Mouse (Mus musculus) kidney, embryonic 14.5 days (tissue): ENCODE results near the gene C9. TPM values are rescaled to one million over a fixed set of nuclear protein-coding genes. Genes with fewer than 3 reads are reported as not detected.

Experiments
- ATAC-seq: fragments of 200-750 bp; cut with Nextera tagmentation; 2 replicates; pipeline ENCODE4 v1.8.0; 2017; ENCODE audit warnings: moderate number of reproducible peaks, mild to moderate bottlenecking, moderate TSS enrichment, moderate library complexity; ENCODE audit not compliant: low FRiP score, low TSS enrichment
- H3K27ac ChIP-seq: fragments of 300-500 bp; sonication (generic); 2 replicates; pipeline ENCODE4 v1.5.1; 2014; ENCODE audit warnings: low read depth, mild to moderate bottlenecking, low read length, moderate library complexity, mixed read lengths
- H3K27me3 ChIP-seq: fragments of 300-500 bp; sonication (generic); 2 replicates; pipeline ENCODE4 v1.6.1; 2014; ENCODE audit warnings: mild to moderate bottlenecking, low read length; ENCODE audit not compliant: control insufficient read depth, insufficient read depth
- H3K36me3 ChIP-seq: fragments of 300-500 bp; sonication (generic); 2 replicates; pipeline ENCODE4 v1.6.1; 2014; ENCODE audit warnings: low read length, mixed read lengths; ENCODE audit not compliant: control insufficient read depth, insufficient read depth
- H3K4me1 ChIP-seq: fragments of 300-500 bp; sonication (generic); 2 replicates; pipeline ENCODE4 v1.6.1; 2014; ENCODE audit warnings: low read length, mixed read lengths; ENCODE audit not compliant: control insufficient read depth, insufficient read depth
- H3K4me2 ChIP-seq: fragments of 300-500 bp; sonication (generic); replicated peaks from 2 replicates; pipeline ENCODE4 v1.6.1; 2014; ENCODE audit warnings: low read depth, mild to moderate bottlenecking, low read length
- H3K4me3 ChIP-seq: fragments of 300-500 bp; sonication (generic); 2 replicates; pipeline ENCODE4 v1.5.1; 2014; ENCODE audit warnings: mild to moderate bottlenecking, low read length
- H3K9ac ChIP-seq: fragments of 300-500 bp; sonication (generic); 2 replicates; pipeline ENCODE4 v1.6.1; 2014; ENCODE audit warnings: low read depth, mild to moderate bottlenecking, low read length, moderate library complexity
- H3K9me3 ChIP-seq: fragments of 300-500 bp; sonication (generic); 2 replicates; pipeline ENCODE4 v1.6.1; 2016; ENCODE audit warnings: low read length; ENCODE audit not compliant: control insufficient read depth
- WGBS: fragments of 180-500 bp; shearing (Covaris S2); extraction: QIAGEN DNeasy Blood & Tissue Kit; methylation state at CpG from one replicate; pipeline ENCODE4 v1.1.7; 2014; 5-methylcytosine and 5-hydroxymethylcytosine counted together
- polyA plus RNA-seq: library from polyadenylated mRNA; unstranded; fragments of >200 nt; fragmentation: Nextera tagmentation; extraction: Ambion mirVana; gene quantifications from 2 replicates; pipeline ENCODE4 v1.2.1, GENCODE M21; 2014

Gene C9
- polyA plus RNA-seq, 1 experiment from 2014 or later = not detected

- ATAC-seq = no peak
- no peak overlapping the region for H3K4me3 ChIP-seq
- H3K27ac ChIP-seq = no peak overlapping the region
- H3K4me1 ChIP-seq = no peaks in the 10 kb centered on the region
- no peaks in the 10 kb centered on the region for H3K9me3 ChIP-seq
- 65% methylated on average over 2 of the region's 2 CpGs for WGBS
- H3K9ac ChIP-seq = no peak overlapping the region
- H3K27me3 ChIP-seq = no peaks in the 10 kb centered on the region
- no peak overlapping the region for H3K4me2 ChIP-seq
- no peaks in the 10 kb centered on the region for H3K36me3 ChIP-seq
These were observed 9.3 kb downstream of the C9 start for GRCm38 (mm10) chr15:6454461-6454860.

- Histone ChIP-seq H3K9me3 (no peaks in the 10 kb centered on the region), H3K27ac (no peak overlapping the region), H3K36me3 (no peaks in the 10 kb centered on the region), H3K4me1 (no peaks in the 10 kb centered on the region), H3K4me3 (no peak overlapping the region), H3K9ac (no peak overlapping the region), H3K27me3 (no peaks in the 10 kb centered on the region), H3K4me2 (no peak overlapping the region)
- no peak for ATAC-seq
- 70% methylated on average over 8 of the region's 8 CpGs for WGBS
These were observed 16.3 kb downstream of the C9 start for GRCm38 (mm10) chr15:6461381-6461780.

GRCm38 (mm10) chr15:6463361-6463923 is 18.3 kb downstream of the C9 start:
- ATAC-seq = no peak

GRCm38 (mm10) chr15:6466995-6467394 is 21.9 kb downstream of the C9 start:
- 83% methylated on average over 10 of the region's 10 CpGs for WGBS
- Histone ChIP-seq H3K4me1 (no peaks in the 10 kb centered on the region), H3K9ac (no peak overlapping the region), H3K4me2 (no peak overlapping the region), H3K27me3 (no peaks in the 10 kb centered on the region), H3K9me3 (no peaks in the 10 kb centered on the region), H3K36me3 (no peaks in the 10 kb centered on the region), H3K4me3 (no peak overlapping the region), H3K27ac (no peak overlapping the region)
- ATAC-seq = no peak

More at GRCm38 (mm10) chr15:6463361-6463923, 18.3 kb downstream of the C9 start:
- no peaks in the 10 kb centered on the region for H3K4me1 ChIP-seq
- H3K4me3 ChIP-seq = no peak overlapping the region
- H3K9ac ChIP-seq = no peak overlapping the region
- no peak overlapping the region for H3K4me2 ChIP-seq
- H3K36me3 ChIP-seq = no peaks in the 10 kb centered on the region
- H3K9me3 ChIP-seq = no peaks in the 10 kb centered on the region
- no peak overlapping the region for H3K27ac ChIP-seq
- 90% methylated on average over 3 of the region's 3 CpGs for WGBS
- H3K27me3 ChIP-seq = no peaks in the 10 kb centered on the region

- ATAC-seq = no peak
- H3K4me2 ChIP-seq = no peak overlapping the region
- no peaks in the 10 kb centered on the region for H3K36me3 ChIP-seq
- 89% methylated on average over 1 of the region's 1 CpGs for WGBS
- H3K9me3 ChIP-seq = no peaks in the 10 kb centered on the region
- H3K27ac ChIP-seq = no peak overlapping the region
- no peaks in the 10 kb centered on the region for H3K4me1 ChIP-seq
- no peak overlapping the region for H3K4me3 ChIP-seq
- no peak overlapping the region for H3K9ac ChIP-seq
- H3K27me3 ChIP-seq = no peaks in the 10 kb centered on the region
These were observed 23.7 kb downstream of the C9 start for GRCm38 (mm10) chr15:6468845-6469244.

GRCm38 (mm10) chr15:6469384-6469783 is 24.3 kb downstream of the C9 start:
- WGBS = 81% methylated on average over 3 of the region's 3 CpGs
- Histone ChIP-seq H3K4me2 (no peak overlapping the region), H3K4me1 (no peaks in the 10 kb centered on the region), H3K9me3 (no peaks in the 10 kb centered on the region), H3K36me3 (no peaks in the 10 kb centered on the region), H3K9ac (no peak overlapping the region), H3K4me3 (no peak overlapping the region), H3K27me3 (no peaks in the 10 kb centered on the region), H3K27ac (no peak overlapping the region)
- no peak for ATAC-seq

GRCm38 (mm10) chr15:6483561-6483960 is 38.4 kb downstream of the C9 start:
- no peak for ATAC-seq
- H3K9ac ChIP-seq = no peak overlapping the region
- H3K27ac ChIP-seq = no peak overlapping the region
- no peaks in the 10 kb centered on the region for H3K4me1 ChIP-seq
- no peaks in the 10 kb centered on the region for H3K27me3 ChIP-seq
- no peaks in the 10 kb centered on the region for H3K36me3 ChIP-seq
- 0 out of 2 replicates have a peak, but pooled peaks cover 2% of the 10 kb centered on the region for H3K9me3 ChIP-seq
- H3K4me3 ChIP-seq = no peak overlapping the region
- 82% methylated on average over 3 of the region's 3 CpGs for WGBS
- H3K4me2 ChIP-seq = no peak overlapping the region

- no peak overlapping the region for H3K27ac ChIP-seq
- no peak overlapping the region for H3K4me3 ChIP-seq
- no peak overlapping the region for H3K4me2 ChIP-seq
- no peaks in the 10 kb centered on the region for H3K9me3 ChIP-seq
- H3K27me3 ChIP-seq = no peaks in the 10 kb centered on the region
- no peak for ATAC-seq
- no peaks in the 10 kb centered on the region for H3K4me1 ChIP-seq
- H3K36me3 ChIP-seq = no peaks in the 10 kb centered on the region
- H3K9ac ChIP-seq = no peak overlapping the region
- WGBS = 97% methylated on average over 2 of the region's 2 CpGs
These were observed 47.3 kb downstream of the C9 start for GRCm38 (mm10) chr15:6492386-6492785.

GRCm38 (mm10) chr15:6498396-6499070 is 53.4 kb downstream of the C9 start:
- no peak overlapping the region for H3K4me3 ChIP-seq
- no peaks in the 10 kb centered on the region for H3K36me3 ChIP-seq
- H3K9me3 ChIP-seq = no peaks in the 10 kb centered on the region
- no peak overlapping the region for H3K27ac ChIP-seq
- H3K4me1 ChIP-seq = no peaks in the 10 kb centered on the region
- no peak overlapping the region for H3K9ac ChIP-seq
- no peak for ATAC-seq
- WGBS = 84% methylated on average over 10 of the region's 10 CpGs
- H3K4me2 ChIP-seq = no peak overlapping the region
- no peaks in the 10 kb centered on the region for H3K27me3 ChIP-seq
